Mouse (Mus musculus) T-helper 2 cell (primary cell): Measurements from ENCODE around the gene Dnajc13.

Experiments
- in situ Hi-C: fragments of 300-600 bp; cut with MboI, MseI; formaldehyde crosslinking; loops from one replicate; pipeline ENCODE4 v1.15.1; 2025; ENCODE audit warnings: high pct_unique_total_duplicates

The Dnajc13 gene

GRCm38 (mm10) chr9:104256085-104256484 lies 6.6 kb downstream of the Dnajc13 start:
- in situ Hi-C loops, result loop anchor here (25.0 kb wide), 2 partner anchors 1131 to 1231 kb away; partner anchors contain the start of genes Aste1 and Nek11

- in situ Hi-C loops, result loop anchor here (25.0 kb wide), 2 partner anchors 1133 to 1233 kb away; partner anchors contain the start of genes Aste1 and Nek11
Observed at GRCm38 (mm10) chr9:104254408-104255180, 8.1 kb downstream of the Dnajc13 start.

GRCm38 (mm10) chr9:104252637-104253036 lies 10.1 kb downstream of the Dnajc13 start:
- in situ Hi-C loops, result loop anchor here (25.0 kb wide), 2 partner anchors 1135 to 1235 kb away; partner anchors contain the start of genes Aste1 and Nek11

GRCm38 (mm10) chr9:104251687-104252086 lies 11.0 kb downstream of the Dnajc13 start:
- in situ Hi-C loops, result loop anchor here (25.0 kb wide), 2 partner anchors 1136 to 1236 kb away; partner anchors contain the start of genes Aste1 and Nek11

GRCm38 (mm10) chr9:104251111-104251510 lies 11.6 kb downstream of the Dnajc13 start:
- in situ Hi-C loops, result loop anchor here (25.0 kb wide), 2 partner anchors 1136 to 1236 kb away; partner anchors contain the start of genes Aste1 and Nek11

GRCm38 (mm10) chr9:104247307-104247987 lies 15.3 kb downstream of the Dnajc13 start:
- in situ Hi-C loops, result no loop called here

GRCm38 (mm10) chr9:104243799-104244466 lies 18.8 kb downstream of the Dnajc13 start:
- in situ Hi-C loops, result no loop called here

- in situ Hi-C loops, result no loop called here
Observed at GRCm38 (mm10) chr9:104240146-104240545, 22.6 kb downstream of the Dnajc13 start.

GRCm38 (mm10) chr9:104239076-104239475 lies 23.7 kb downstream of the Dnajc13 start:
- in situ Hi-C loops, result no loop called here

- in situ Hi-C loops, result no loop called here
Observed at GRCm38 (mm10) chr9:104236256-104236930, 26.3 kb downstream of the Dnajc13 start.

GRCm38 (mm10) chr9:104235751-104236150 lies 27.0 kb downstream of the Dnajc13 start:
- in situ Hi-C loops, result no loop called here

GRCm38 (mm10) chr9:104233815-104234214 lies 28.9 kb downstream of the Dnajc13 start:
- in situ Hi-C loops, result no loop called here

- in situ Hi-C loops, result no loop called here
Observed at GRCm38 (mm10) chr9:104233060-104233459, 29.7 kb downstream of the Dnajc13 start.

- in situ Hi-C loops, result no loop called here
Observed at GRCm38 (mm10) chr9:104232004-104232403, 30.7 kb downstream of the Dnajc13 start.

- in situ Hi-C loops, result no loop called here
Observed at GRCm38 (mm10) chr9:104211402-104211801, 51.3 kb downstream of the Dnajc13 start.

- in situ Hi-C loops, result no loop called here
Observed at GRCm38 (mm10) chr9:104203851-104204250, 58.9 kb downstream of the Dnajc13 start.

- in situ Hi-C loops, result no loop called here
Observed at GRCm38 (mm10) chr9:104194528-104194927, 68.2 kb downstream of the Dnajc13 start.

GRCm38 (mm10) chr9:104193900-104194299 lies 68.8 kb downstream of the Dnajc13 start:
- in situ Hi-C loops, result no loop called here

GRCm38 (mm10) chr9:104193327-104193726 lies 69.4 kb downstream of the Dnajc13 start:
- in situ Hi-C loops, result no loop called here

- in situ Hi-C loops, result no loop called here
Observed at GRCm38 (mm10) chr9:104192513-104192912, 70.2 kb downstream of the Dnajc13 start.

- in situ Hi-C loops, result no loop called here
Observed at GRCm38 (mm10) chr9:104189657-104190056, 73.1 kb downstream of the Dnajc13 start.
